Mouse (Mus musculus) T-cell, adult 66 days (primary cell): ENCODE results near the gene Mcur1. TPM values are rescaled to one million over a fixed set of nuclear protein-coding genes. Genes with fewer than 3 reads are reported as not detected.

Experiments used
- total RNA-seq, 2 experiments: library from RNA; stranded (reverse); gene quantifications; 3 replicates in 1 of 2; 4 replicates in 1 of 2; pipeline ENCODE4 v1.2.4; 2023

Mcur1 gene
- 10 to 100 TPM; 20.6 to 22.3 TPM for total RNA-seq

DNA sequence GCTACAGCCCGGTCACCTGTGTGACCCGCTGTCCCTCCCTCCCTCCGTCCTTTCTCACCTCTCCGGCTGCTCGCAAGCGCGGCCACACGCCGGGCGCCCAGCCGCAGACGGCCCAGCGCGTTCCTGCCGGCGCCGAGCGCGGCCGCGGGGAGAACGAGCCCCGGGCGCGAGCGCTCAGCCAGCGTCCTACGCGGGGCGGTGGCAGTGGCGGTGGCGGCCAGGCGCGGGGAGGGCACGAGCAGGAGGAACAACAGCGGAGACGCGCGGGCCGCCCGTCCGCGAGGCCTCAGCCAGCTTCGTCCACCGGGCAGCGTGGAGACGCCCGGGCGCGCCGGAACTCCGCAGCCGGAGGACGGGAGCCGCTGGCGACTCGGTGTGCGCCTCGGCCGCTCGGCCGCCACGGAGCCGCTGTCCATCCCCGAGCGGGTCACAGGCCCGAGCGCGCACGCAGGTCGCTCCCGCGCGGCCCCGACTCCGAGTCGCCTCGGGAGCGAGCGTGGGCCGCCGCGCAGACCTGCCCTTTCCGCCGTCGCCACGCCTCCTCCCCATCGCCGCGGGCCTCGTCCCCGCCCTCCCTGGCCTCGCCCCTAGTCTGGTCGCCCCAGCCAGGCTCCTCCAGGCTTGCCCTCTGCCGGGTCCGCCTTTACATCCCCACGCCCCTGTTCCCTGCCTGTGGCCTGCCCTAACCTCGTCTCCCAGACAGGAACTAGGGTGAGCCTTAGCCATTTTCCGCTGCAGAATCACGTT is at the start of gene Mcur1:
Mcur1 (minus strand) TSS at position 481 of the 747 bp plus-strand sequence.

Other genes with a start within 250 kb of the Mcur1 start
- 10 to 100 TPM; 10.7 to 10.9 TPM for gene Sirt5, start 194.7 kb downstream of the Mcur1 start, total RNA-seq
- 100 to 1,000 TPM; 145 to 160 TPM for gene Nol7, start 161.8 kb downstream of the Mcur1 start, total RNA-seq
- gene Ranbp9, start 78.9 kb downstream of the Mcur1 start, total RNA-seq, result 100 to 1,000 TPM; 133 to 139 TPM
- gene Rnf182, start 55.5 kb upstream of the Mcur1 start, total RNA-seq, result not detected
- 1 to 10 TPM; 1.4 to 3.8 TPM for gene Cd83, start 224.6 kb upstream of the Mcur1 start, total RNA-seq